Mouse (Mus musculus): ENCODE measurements around the gene Atxn1.

The Atxn1 gene

DNA sequence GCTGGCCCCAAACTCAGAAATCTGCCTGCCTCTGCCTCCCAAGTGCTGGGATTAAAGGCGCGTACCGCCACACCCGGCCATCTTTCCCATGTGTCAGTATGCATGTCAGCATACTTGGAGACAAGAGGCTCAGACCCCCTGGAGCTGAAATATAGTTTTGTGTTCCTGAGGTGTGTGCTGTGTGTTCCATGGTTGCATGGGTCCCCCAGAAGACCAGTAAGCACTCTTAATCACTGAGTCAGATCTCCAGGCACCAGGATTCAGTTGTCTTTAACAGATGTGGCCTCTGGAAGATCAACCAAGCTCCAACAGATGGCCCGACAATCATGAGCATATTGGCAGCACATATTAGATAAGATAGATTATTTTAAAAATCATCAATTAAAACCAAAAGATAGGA lies 62.4 kb downstream of the Atxn1 start:
- no peak for DNase-seq (ENCODE audit: low read depth, low spot score)

DNA sequence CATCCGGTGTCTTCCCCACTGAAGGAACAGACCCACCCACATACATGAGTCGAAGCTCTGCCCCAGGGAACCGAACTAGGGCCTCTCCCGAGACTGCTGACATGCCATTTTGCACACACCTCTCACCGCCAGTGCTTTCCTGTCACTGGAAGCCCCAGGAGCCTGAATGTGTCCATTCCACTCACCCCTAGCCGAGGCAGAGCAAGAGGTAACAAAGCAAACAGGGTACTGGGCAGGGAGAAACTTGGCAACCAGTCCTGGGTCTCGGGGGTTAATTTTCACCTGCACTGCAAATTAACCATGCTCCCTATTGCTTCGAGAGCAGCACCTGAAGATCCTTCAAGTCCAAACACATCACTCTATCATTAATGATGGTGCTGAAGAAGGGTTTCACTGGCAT lies 64.0 kb downstream of the Atxn1 start:
- DNase-seq (ENCODE audit: low read depth, low spot score): no peak

DNA sequence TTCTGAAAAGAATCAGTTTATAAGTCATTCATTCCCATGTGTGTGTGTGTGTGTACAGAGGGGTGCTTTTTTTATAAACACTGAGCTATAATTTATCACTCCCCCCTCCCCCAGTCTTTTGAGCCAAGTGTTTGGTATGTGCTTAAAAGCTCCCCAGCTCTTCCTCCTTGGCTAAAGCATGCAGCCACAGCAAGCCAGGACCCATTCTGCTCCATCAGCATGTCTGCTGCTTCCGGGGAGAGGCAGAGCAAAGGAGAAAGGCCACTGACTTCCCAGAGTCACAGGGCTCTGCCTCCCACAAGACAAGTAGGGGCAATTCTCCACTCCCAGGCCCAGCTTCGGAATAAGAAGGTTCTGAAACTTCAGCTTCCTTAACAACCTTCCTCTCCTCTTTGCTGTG lies 67.2 kb downstream of the Atxn1 start:
- DNase-seq (ENCODE audit: low read depth, low spot score): no peak

DNA sequence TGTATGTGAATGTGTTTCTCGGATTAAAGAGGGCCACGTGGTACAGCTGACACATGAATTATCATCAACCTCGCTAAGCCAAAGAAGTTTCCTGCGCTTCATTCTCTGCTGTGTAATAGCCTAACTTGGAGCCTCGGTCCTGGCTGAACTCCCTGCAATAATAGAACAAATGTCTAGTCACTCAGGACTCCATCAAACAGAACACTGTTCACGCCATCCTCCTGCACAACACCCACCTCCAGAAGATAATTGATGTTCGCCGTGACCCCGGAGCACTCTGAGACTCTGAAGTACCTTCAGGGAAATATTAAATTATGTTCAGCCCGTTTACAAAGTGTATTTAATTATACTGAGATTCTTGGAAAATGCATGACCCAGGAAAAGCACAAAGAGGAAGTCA lies 70.0 kb downstream of the Atxn1 start:
- DNase-seq (ENCODE audit: low read depth, low spot score): no peak

DNA sequence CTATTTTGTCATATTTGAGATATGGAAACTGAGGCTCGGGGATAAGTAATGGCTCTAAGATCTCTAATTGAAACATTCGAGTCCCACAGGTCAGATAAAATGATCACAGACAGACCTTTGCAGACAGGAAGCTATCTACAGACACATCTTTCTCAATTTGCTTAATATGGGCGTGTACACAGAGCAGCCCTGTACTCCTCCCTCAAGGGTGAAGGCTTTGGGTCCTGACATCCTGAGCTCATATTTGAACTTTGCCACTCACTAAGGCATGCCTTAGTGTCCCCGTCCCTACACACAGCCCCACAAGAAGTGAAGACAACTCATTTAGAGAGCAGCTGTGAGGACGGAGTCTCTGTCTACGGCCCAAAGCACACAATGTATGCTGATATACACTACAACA lies 70.6 kb downstream of the Atxn1 start:
- no peak for DNase-seq (ENCODE audit: low read depth, low spot score)

DNA sequence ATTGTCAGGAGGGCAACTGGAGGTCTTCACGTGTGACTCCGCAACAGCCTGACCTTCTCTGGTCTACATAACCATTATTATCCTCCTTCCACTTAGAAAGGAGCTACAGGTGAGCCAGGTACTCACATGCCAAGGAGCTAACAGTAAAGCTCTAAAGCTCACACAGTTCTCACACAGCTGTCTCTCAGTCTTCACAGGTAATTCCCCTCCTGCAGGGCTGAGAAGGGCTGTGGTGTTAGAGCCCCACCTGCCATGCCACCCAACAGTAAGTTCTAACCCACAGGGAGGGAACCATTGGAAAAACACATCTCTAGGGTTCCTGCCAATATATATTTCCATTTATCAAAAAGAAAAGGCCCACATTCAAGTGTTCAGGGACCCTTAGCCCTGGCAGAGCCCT lies 73.7 kb downstream of the Atxn1 start:
- no peak for DNase-seq (ENCODE audit: low read depth, low spot score)

DNA sequence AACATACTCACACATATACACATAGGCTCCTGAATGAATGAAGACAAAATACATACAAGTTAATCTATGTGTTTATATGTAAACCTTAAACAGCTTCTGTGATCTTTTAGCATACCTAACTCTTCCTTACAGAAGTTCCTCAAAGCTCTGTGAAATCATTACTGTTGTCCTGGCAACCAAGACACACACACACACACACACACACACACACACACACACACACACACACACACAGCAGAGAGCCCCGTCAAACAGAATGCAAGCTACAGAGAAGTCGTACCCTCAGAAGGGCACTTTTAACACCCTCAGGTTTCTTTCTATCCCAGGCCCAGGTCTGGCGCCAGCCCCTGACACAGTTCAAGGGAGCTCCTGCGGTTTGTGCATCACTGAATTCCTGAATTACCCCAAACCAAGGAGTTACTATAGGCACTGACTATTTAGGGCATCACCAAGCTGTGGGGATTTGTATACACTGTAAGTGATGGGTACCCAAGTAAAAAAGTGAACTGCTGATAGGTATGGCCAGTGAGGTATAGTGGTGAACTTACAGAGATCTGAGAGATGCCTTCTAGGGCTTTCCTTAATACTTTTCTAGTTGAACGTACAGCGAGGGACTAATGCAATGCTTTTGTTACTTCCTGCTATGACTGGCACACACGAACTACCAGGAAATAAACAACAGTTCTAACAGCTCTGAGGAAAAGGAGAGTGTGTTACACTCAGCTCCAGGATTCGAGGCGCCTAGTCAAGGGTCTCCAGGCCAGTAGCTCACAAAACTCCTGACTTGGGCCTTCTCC lies 75.7 kb downstream of the Atxn1 start:
- DNase-seq (ENCODE audit: low read depth, low spot score): no peak

DNA sequence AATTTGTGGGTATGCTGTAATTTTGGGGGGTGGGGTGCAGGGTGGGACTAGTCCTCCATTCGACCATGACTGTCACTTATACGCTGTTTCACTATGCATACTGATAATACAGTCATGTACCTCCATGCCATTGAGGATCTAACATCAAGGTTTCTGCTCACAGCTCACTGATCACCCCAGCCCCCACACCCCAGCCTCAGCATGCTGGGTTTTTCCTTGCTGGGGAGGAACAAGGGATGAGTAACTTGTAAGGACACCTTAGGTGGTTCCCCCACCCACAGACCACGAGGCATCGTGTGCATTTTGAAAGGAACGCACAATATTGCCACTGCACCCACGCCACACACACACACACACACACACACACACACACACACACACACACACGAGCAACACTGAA lies 79.9 kb downstream of the Atxn1 start:
- no peak for DNase-seq (ENCODE audit: low read depth, low spot score)

DNA sequence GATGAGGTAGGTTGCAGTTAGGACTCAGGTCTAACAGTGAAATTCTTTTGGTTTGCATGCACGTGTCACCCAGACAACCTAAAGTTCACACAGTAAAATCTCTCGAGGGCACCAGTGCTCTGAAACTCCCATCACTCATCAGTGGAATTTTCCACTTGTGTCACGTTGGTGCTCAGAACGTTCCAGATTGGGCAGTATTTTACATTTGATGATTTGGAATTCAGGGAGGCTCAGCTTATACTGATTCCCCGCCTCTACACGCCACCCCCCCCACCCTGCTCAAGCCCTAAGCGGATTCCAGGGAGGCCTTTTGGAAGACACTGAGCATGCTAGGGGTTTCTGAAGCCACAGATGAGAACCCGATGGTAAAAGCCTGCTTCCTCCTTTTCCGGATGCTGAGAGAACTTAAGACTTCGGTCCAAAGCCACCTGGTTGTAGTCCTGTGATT lies 81.0 kb downstream of the Atxn1 start:
- no peak for DNase-seq (ENCODE audit: low read depth, low spot score)

DNA sequence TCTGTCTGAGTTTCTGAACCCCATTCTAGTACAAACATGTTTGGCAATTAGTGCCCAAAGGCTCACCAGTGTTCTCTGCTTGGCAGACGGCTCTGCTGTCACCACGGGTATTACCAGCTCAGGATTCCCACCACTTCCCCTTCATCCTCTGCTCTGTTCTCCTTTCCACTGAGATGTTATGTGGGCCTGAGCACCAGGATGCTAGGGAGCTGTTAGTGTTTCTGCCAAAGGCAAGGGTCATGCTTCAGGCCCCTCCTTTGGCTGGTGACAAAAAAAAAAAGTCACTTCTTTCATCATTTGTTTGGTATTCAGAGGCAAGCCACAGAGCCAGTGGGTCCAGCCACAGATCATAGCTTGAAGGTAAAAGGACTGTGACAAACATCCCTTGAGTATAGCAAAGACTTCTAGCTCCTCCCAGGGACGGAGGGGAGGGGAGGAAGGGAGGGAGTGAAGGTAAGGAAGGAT lies 81.8 kb downstream of the Atxn1 start:
- DNase-seq (ENCODE audit: low read depth, low spot score): no peak

DNA sequence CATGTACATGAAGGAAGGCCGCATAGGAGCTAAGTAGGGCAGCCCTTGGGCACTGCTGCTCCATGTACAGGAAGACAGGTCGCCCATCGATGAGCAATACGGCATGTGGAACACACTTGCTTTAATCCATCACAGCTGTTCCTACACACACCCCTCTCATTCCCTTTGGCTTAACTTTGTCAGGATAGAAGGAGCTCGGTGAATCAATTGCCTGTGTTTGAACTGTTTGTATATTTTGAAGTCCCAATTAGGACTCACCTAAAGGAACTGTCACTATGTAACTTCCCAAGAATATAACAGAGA lies 84.3 kb downstream of the Atxn1 start:
- no peak for DNase-seq (ENCODE audit: low read depth, low spot score)

DNA sequence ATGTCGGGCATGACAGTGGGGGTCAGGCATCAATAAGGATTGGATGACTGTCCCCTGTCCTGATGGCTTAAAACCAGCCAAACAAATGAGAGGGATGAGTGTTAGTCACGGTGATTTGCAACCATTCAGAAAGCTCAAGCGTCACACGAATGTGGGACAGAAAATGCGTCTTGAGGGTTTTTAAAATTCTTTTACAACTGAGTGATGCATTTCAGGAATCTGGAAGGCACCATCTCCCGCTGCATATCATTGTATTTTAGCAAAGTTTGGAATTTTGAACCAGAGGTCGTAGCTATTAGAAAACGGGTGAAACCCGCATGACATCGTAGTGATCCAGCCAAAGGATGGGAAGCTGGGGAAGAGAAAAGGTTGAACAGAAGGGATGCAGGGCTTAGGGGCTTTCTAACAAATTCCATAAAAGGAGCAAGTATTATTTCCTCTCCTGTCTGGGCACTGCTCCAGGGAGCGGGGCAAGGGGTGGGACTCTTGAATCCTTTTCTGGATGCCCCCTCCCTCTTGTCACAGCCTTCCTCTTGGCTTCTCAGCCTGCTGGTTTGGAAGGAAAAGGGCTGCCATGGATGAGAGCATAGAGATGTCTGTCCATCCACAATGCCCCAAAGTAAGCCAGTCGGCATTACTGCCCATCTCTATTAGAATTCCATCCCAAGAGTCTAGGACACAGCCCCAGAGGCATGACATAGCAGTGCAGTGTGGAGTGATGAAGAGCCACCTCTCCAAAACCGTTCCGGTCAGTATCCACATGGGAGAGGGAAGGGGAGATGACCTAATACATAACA lies 84.9 kb downstream of the Atxn1 start:
- DNase-seq (ENCODE audit: low read depth, low spot score): no peak

DNA sequence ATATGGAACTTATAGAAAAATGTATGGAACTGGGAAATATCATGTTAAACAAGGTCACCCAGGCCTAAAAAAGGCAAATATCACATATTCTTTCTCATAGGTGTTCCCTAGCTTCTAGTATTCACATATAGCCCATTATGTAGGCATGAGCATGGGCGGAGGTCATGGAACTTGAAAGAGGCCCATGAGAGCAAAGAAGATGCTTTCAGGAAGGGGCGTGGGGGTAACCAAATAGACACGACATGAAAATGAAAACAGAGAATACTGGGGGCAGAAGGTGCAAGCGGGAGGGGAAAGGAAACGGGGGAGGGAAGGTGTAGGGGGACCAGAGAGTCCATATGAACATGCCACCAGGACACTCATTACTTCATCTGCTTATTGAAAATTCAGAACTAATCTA lies 87.9 kb downstream of the Atxn1 start:
- no peak for DNase-seq (ENCODE audit: low read depth, low spot score)

DNA sequence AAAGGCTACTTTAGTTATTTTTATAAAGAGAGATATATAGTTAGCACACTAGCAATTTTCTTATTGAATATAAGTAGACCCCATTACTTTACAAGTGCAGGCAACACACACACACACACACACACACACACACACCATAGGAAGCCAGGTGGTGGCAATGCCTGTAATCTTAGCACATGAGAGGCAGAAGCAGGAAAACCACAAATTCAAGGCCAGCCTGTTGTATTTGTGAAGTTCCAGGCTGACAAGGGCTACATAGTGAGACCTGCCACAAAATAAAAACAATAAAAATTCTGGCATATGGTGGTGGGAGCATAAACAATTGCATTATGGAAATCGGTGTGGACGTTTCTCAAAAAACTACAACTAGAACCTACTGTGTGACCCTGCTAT lies 88.4 kb downstream of the Atxn1 start:
- DNase-seq (ENCODE audit: low read depth, low spot score): no peak

DNA sequence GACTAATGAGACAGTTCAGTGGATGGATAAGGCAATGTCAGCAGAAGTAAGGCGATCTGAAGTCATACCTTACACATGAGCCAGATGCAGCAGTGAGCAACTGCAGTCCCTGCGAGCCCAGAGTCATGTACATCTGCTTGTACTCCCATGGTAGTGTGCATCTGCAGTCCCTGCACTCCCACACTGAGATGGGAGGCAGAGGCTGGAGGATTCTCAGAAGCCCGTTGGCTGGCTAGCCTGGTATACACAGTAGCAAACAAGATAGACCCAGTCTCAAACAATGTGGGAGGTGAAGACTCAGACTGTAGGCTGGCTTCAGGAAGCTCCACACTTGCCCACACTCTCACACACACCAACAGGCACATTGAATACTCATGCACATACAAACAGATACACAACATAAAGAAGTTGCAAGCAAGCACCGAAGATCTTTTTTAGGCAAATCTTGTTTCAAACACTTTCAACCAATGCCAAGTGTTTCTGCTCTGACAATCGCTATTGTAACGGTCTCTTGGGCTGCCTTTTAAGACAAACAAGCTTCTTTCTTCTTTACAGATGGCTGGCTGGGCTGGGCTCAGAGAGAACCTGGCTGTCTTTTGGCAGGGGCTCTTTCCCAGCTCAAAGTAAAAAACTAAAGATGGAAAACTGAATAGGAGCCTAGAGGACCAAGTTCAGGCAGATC lies 89.0 kb downstream of the Atxn1 start:
- no peak for DNase-seq (ENCODE audit: low read depth, low spot score)

DNA sequence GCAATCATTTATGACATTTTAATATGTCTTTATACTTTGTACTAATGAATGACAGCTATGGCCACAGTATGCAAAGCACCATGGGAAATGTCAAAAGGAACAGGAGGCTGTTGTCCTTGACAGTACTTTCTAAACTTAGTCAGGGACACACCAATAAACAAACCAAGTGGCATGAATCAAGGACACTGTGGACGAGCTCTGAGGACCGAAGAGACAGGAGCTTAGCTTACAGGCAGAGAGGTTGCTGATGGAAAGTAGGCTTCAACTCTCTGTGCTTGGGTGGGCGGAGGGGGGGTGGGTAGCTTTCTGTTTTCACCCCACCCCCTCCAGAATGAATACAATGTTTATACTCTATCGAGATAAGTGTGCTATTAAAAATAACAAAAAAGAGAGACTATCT lies 90.6 kb downstream of the Atxn1 start:
- DNase-seq (ENCODE audit: low read depth, low spot score): no peak

DNA sequence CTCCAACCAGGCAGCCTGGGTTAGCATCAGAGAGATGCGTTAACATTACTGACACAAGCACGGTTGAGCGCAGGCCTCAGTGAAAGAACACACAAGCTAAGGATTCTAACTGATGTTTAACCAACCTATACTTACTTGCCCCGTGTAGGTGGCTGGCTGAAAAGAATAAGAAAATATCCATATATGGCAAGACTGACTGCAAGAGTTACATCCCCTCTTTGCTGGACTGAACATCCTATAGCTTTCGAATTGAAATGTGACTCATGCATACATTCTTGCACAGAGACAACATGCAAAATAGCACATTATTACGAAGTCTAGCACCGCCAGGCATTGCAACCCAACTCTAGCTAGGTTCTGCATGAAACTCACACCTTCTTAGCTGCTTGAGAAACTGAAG lies 91.8 kb downstream of the Atxn1 start:
- DNase-seq (ENCODE audit: low read depth, low spot score): no peak

DNA sequence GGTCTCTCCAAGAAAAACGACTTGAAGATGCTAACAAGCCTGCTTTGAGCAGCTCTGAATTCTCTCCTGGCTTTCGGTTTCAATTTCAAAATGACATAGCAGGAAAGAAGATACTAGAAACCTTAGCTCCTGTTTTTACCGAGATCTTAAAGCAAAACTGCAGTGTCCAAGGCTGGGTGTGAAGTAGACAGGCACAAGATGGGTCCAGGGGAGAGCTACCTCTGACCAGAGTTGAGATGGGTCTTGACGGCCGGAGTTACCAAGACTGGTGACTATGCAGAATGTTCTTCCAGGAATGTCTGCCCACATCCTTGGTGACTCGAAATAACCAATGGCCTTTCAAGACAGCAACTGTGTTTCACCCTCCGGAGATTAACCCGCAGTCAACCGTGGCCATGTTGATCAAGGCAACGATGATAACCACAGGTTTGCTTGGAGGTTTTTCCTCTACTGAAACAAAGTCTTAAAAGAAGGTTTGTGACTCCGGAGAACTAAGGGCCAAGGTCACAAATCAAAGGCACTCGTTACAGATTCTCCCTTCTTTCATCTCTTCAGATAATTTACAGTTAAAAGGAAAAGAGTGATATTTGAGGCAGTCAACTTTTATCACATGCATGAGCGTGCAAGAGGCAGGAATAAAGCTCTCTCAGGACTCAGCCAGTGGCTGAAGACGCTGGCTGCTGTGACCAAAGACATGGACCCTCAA lies 92.6 kb downstream of the Atxn1 start:
- DNase-seq (ENCODE audit: low read depth, low spot score): no peak

DNA sequence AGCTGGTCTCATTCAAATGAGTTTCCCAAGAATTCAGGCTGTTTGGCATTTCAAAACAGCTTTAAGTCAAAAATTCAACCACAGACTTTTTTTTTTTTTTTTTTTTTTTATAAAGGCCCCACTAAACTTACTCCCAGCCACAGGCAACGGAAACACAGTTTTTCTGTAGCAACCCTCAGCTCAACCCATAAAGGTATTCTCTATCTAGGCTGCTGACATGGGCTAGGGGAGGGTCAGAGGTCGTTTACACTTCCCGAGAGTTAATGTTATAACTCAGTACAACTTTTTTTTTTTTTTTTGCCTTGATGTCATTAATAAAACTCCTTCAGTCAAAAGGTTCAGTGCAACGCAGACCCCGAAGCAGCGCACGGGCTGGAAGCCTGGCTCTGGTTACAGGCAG lies 93.3 kb downstream of the Atxn1 start:
- DNase-seq (ENCODE audit: low read depth, low spot score): no peak

DNA sequence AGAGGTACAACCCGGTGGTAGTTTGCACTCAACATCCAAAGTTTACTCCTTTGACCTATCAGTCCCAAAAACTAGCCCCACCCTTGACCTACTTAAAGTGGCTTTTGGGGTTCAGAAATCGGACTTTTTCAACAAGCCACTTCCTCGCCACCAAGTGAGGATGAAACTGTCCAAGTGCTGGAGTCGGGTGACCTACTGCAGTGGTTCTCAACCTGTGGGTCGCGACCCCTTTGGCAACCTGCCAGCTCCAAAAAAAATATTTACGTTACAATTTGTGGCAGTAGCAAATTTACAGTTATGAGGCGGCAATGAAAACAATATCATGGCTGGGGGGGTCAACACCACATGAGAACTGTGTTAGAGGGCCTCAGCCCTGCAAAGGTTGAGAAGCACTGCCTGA lies 95.9 kb downstream of the Atxn1 start:
- no peak for DNase-seq (ENCODE audit: low read depth, low spot score)

DNA sequence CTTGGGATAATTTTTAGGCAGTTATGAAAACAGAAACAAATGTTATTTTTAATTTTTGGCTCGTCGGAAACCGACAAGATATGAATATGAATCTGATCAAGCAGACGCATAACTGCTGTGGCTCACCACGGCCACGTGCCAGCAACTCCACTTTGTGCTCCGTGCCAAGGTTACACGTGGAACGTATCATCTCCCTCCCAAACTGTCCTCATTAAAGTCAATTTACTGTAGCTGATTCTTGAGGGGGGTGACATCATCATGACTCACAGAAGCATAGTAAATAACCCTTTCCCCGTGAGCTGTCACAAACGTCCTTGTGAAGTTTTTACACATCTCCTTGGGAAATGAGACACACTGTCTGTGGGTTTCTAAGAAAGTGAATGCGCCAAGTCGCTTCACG lies 97.5 kb downstream of the Atxn1 start:
- DNase-seq (ENCODE audit: low read depth, low spot score): no peak

DNA sequence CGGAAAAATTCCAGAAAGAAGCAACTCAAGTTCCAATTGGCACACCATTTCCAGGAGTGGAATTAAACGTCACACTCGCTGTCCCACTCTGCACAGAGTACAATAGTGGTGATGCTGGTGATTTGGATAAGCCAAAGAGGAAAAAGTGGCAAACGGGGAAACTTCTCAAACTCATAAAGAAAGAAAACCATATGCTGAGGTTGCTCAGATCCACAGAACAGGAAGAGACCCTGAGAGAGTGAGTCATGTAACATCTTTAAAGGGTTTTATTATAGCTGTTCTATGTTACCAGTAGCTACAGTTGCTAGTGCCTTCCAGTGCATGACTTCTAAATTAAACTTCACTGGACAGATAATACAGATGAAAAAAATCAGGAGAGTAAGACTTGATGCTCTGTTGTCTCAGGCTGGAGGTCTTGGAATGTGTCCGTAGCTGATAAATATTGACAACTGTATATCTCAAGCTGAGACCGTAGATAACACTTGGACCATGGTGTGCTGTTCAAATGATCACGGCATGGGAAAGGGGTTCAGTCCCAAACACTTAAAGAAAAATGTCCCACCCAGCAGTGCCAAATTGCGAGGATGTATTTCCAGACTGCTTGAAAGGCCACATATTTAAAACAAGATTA lies 98.1 kb downstream of the Atxn1 start:
- DNase-seq (ENCODE audit: low read depth, low spot score): no peak
